Mouse (Mus musculus): ENCODE measurements around the gene Ext2. TPM values are rescaled to one million over a fixed set of nuclear protein-coding genes. Genes with fewer than 3 reads are reported as not detected.

Ext2 gene
- total RNA-seq, 4 experiments from 2014 or later = 38.7 to 43.0 (median 42.0) TPM

DNA sequence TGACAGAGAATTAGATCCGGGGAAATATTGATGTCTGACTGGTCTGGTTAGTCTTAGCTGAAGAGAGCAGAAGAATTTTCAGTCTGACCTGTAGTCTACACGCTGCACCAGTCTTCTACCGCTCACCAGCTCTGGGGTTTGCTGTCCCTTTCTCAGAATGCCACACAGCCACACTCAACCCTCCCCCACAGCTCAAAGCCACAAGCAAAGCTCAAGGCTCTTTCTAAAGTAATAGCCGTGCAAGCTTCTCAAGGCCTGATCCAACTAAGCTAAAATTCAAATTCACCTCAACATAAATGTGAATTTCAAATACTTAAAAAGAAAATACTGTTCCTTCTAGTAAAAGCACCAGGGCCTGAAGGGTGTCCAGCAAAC lies 45.3 kb downstream of the Ext2 start:
- no peak for DNase-seq (ENCODE audit: low spot score in 2 of 2)

GRCm38 (mm10) chr2:93776267-93777055 lies 45.9 kb downstream of the Ext2 start:
- DNase-seq (ENCODE audit: low spot score in 2 of 2) = no peak

- no peak for DNase-seq (ENCODE audit: low spot score in 2 of 2)
Observed at GRCm38 (mm10) chr2:93775431-93775830, 46.9 kb downstream of the Ext2 start.

- DNase-seq (ENCODE audit: low spot score in 2 of 2) = no peak
Observed at GRCm38 (mm10) chr2:93774946-93775345, 47.4 kb downstream of the Ext2 start.

DNA sequence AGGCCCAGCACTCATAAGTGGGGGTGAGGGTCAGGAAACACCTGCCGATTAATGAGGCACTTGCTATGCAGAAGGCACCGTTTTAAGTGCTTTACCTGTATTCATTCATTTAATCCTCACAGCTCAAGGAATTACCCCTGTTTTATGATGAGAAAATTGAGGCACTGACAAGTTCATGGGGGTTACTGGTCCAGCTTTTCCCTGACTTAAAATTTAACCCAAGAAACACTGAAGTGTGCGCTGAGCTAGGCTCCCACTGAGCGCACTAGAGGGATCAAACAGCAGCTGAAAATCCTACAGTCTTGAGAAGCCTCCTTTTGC lies 49.6 kb downstream of the Ext2 start:
- DNase-seq (ENCODE audit: low spot score in 2 of 2) = no peak

- DNase-seq (ENCODE audit: low spot score in 2 of 2) = no peak
Observed at GRCm38 (mm10) chr2:93772054-93772764, 50.2 kb downstream of the Ext2 start.

DNA sequence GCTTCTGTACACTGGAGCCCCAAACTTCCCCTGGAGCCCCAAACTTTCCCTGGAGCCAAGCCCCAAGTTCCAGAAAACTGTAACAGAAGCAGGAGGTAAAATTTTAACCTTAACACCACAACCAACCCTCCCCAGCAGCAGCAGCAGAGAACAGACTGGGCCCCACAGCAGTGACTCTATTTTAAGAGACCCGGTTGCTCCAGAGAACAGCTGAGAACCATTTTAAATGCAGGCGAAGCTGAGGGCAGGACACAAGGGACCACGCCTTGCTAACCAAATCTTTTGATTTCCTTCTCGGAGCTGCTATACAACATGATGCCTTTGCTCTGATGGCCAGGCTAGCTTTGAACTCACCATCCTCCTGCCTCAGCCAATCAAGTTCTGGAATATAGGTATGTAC lies 51.5 kb downstream of the Ext2 start:
- DNase-seq (ENCODE audit: low spot score in 2 of 2) = no peak

DNA sequence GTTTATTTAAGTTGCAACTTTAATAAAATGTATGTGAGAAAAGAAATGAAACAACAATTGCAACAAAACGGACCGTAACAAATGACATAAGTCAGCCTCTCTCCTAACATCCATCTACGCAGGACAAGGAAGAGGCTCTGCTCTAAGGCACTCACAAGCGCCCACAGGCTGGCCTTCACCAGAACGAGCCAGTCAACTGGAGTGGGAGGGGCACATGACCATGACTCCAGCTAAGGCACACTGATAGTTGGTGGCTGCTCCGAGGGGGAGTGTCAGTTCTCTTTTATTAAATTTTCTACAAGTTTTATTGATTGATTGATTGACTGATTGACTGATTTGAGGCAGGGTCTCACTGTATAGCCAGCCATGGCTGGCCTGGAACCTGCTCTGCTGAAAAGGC lies 52.5 kb downstream of the Ext2 start:
- no peak for DNase-seq (ENCODE audit: low spot score in 2 of 2)

- no peak for DNase-seq (ENCODE audit: low spot score in 2 of 2)
Observed at GRCm38 (mm10) chr2:93765721-93766120, 56.6 kb downstream of the Ext2 start.

DNA sequence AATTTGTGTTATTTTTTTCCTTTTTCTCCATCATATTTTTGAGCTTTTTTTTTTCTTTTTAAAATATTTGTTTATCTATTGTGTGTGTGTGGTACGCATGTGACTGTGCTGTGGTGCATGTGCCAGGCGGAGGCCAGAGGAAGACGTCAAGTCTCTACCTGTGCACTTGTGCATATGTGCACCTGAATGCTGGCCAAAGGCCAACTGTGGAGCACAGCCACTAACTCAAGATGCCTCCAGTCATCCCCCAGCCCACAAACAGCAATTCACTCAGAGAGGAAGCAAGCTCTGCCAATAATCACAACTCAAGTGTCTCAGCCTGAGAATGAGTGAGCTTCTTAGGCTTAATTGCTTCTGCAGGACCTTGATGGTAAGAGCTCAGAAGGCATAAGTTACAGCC lies 58.2 kb downstream of the Ext2 start:
- no peak for DNase-seq (ENCODE audit: low spot score in 2 of 2)

DNA sequence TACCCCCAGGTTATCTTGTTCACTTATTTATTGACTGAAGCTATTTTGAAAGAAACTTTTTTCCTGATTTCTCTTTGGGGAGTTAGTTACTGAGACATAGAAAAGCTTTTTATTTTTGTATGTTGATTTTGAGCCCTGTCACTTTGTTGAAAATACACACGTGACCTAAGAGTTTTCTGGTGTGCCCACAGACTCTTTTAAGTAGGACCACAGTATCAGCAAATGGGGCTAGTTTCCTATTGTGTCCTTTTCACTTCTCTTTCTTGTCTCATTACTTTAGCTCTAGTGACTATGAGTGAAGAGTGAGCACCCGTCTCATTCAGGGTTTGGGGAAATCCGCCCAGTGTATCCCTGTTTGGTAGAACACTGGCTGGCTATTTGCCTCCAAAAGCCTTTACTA lies 62.0 kb downstream of the Ext2 start:
- DNase-seq (ENCODE audit: low spot score in 2 of 2) = no peak

- no peak for DNase-seq (ENCODE audit: low spot score in 2 of 2)
Observed at GRCm38 (mm10) chr2:93759173-93759572, 63.2 kb downstream of the Ext2 start.

GRCm38 (mm10) chr2:93758298-93758697 lies 64.1 kb downstream of the Ext2 start:
- no peak for DNase-seq (ENCODE audit: low spot score in 2 of 2)

GRCm38 (mm10) chr2:93754366-93754765 lies 68.0 kb downstream of the Ext2 start:
- no peak for DNase-seq (ENCODE audit: low spot score in 2 of 2)

DNA sequence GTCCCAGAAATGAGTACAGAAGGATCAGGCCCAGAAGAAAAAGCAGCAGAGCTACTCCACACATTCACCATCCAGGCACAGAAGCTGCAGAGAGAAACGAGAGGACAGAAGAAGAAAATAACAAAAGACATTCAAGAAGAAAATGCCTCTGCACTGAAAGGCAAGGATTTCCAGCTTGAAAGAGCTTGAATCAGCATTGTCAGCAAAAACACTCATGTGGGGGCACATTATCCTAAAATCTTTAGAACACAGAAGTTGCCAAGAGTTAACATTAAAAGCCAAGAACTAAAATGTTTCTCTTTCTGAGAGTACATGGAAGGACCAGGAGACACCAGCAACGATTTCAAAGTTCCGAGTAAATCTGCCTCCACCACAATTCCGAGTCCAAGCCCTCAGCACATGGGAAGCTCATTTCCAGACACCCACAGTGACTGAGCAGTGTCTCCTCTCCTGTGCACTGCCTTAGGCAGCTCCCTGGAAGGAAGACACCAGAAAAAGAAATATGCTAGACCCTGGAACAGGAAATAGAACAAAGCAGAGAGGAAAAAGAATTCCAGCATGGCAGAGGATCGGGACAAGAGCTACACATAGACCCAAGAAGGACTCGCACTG lies 69.1 kb downstream of the Ext2 start:
- no peak for DNase-seq (ENCODE audit: low spot score in 2 of 2)

GRCm38 (mm10) chr2:93749709-93750108 lies 72.7 kb downstream of the Ext2 start:
- no peak for DNase-seq (ENCODE audit: low spot score in 2 of 2)

- DNase-seq (ENCODE audit: low spot score in 2 of 2) = no peak
Observed at GRCm38 (mm10) chr2:93747538-93748126, 74.7 kb downstream of the Ext2 start.

- DNase-seq (ENCODE audit: low spot score in 2 of 2) = no peak
Observed at GRCm38 (mm10) chr2:93746620-93747019, 75.7 kb downstream of the Ext2 start.

GRCm38 (mm10) chr2:93746162-93746561 lies 76.2 kb downstream of the Ext2 start:
- no peak for DNase-seq (ENCODE audit: low spot score in 2 of 2)

DNA sequence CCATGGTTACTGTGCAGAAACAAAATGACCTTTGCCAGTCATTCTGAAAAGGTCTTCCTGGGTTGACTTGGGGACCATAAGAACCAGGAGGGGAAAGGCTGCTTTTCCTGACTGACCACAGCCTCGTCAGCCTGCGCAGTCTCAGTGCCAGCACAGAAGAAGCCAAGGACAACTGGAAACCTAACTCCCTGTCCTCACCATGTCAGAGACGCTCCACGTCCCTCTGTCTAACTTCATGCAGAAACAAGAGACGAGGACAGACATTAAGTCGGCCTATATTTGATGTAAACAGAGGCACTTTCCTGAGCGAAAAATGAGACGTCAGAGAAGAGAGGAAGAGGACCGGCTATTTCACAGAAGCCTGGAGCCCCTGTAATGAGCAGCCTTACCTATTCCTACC lies 76.6 kb downstream of the Ext2 start:
- DNase-seq (ENCODE audit: low spot score in 2 of 2) = peak in 1 of 2 experiments; percentile 52

DNA sequence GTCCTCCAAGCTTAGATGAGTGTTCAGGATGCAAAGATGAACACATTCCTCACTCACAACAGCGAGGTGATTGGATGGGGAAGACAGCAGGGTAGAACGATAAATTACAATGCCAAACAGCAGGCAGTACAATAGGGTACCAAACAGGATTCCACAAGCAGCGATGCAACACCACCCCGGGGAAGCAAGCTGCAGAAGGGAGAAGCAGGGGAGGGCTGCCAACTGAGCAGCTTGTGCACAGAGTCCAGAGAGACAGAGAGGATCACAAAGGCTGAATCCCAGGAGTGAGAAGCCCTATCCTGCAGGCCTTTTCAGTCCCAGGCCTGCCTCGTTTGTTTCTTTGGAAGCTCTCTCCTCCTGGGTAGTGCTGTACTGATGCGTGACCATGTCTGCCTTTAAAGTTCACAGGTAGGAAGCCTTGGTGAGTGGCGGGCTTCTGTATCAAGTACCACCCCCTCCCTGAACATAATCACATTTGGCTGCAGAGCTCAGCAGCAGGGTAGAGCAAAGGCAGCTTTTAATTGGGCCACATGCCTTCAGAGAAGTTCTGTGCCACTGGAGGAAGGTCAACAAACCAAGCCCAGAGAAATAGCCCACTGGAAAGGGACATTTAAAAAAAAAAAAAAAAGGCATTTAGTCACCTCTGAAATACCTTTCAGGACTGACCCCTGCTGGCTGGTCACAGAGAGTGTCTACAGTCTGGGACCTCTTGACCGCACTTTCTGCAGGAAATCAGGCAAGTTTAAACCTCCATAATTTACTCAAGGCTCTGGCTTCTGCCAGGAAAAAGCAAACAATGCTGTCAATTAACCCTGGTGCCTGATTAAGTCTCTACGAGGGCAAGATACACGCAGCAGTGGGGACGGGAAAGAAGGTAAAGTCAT lies 77.8 kb downstream of the Ext2 start:
- no peak for DNase-seq (ENCODE audit: low spot score in 2 of 2)

Measured in gastrocnemius, adult 8-10 months (tissue).